Mouse (Mus musculus) olfactory bulb, adult 2 months (tissue): ENCODE measurements around the gene Tmem144.

Source experiments
- CTCF ChIP-seq: fragments of 200-500 bp; IDR thresholded peaks from 2 replicates; pipeline ENCODE4 v1.5.1; 2012; ENCODE audit warnings: low read depth, mild to moderate bottlenecking, low read length, moderate library complexity; ENCODE audit not compliant: insufficient read depth
- POLR2A ChIP-seq: fragments of 200-500 bp; IDR thresholded peaks from 2 replicates; pipeline ENCODE4 v1.6.1; 2012; ENCODE audit warnings: mild to moderate bottlenecking, low read depth, low read length, moderate library complexity; ENCODE audit not compliant: insufficient read depth

GRCm38 (mm10) chr3:79866526-79866925 is 14.0 kb upstream of the Tmem144 start:
- TF ChIP-seq POLR2A = no peak
- TF ChIP-seq CTCF = no peak
